Mouse (Mus musculus) adrenal gland, postnatal 14 days (tissue): Measurements from ENCODE around the gene Mfap1b. TPM values are rescaled to one million over a fixed set of nuclear protein-coding genes. Genes with fewer than 3 reads are reported as not detected.

Experiments used
- DNase-seq: peaks from one replicate; pipeline ENCODE4 v3.0.0; 2021; ENCODE audit warnings: mixed read lengths
- microRNA-seq, 2 experiments: library from miRNA; unstranded; fragments of <30 nt; microRNA quantifications; one replicate each; pipeline ENCODE4 v1.2.0; 2021
- total RNA-seq: library from RNA; stranded (reverse); gene quantifications from 2 replicates; pipeline ENCODE4 v1.2.3, GENCODE M21; 2021

The Mfap1b gene
- total RNA-seq, 1 experiment from 2014 or later, result 32.1 TPM

DNA sequence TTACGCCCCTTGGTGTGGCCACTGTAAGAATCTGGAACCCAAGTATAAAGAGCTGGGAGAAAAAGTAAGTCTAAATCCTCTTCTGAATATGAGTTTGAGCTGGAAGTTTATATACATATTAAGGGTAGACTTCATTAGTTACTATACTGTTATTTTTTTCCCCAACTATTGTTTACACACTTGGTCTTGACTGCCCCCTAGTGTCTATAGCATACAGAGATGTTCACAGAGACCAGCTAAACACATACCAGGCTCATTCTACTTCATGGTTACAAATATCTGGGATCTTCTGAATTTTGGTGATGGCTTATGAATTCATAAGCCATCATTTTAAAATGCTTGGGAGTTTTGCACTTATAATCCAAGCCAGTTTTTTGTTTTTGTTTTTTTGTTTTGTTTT lies 39.0 kb downstream of the Mfap1b start:
- DNase-seq, result no peak

GRCm38 (mm10) chr2:121425890-121426289 lies 48.0 kb downstream of the Mfap1b start:
- no peak for DNase-seq

DNA sequence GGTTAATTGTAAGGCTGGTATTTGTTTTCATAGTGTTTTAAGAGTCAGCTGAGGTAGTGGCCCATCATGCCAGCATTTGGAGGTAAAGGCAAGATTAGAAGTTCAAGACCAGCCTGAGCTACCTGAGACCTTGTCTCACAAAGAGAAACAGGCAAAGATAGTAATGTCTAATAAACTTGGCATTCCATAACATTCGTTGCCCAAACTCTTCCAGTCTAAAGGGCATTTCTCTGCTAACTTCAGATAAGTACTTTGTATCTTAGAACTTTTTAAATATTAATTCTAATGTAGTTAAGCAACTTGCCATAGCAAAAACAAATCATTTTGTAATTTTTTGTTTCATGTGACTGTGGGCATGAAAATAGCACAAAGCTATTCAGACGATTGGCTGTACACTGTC lies 50.7 kb downstream of the Mfap1b start:
- DNase-seq, result no peak

DNA sequence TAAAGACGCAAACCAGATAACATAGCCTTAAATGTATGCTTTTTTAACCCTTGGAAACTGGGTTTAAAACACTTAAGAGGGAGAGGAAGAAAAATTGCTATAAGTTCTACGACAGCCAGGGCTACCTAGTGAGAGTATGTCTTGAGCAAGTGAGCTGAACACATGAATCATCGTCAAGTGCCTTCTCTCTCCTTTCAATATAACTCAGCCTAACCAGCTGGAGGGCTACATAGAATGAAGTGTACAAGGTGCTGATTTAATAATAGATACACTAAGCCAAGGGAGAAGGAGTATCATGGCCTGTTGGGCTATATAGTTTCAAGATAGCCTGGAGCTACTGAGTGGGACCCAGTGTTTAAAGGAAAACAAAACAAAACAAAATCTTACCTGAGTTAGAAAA lies 55.4 kb downstream of the Mfap1b start:
- DNase-seq, result no peak

DNA sequence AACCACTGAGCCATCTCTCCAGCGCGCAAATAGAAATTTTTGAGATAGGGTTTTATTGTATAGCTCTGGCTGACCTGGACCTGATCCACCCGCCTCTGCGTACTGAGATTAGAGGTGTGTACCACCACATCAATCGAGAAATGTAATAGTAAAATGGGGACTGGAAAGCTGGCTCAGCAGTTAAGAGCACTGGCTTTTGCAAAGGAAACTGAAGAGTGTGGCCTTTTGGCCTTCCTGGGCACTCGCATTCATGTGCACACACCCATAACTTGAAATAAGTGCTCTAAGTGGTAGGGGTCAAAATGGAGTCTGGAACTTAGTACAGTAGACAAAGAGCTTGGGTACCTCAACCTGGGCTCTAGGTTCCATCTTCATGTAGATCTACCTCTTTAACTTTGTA lies 57.5 kb downstream of the Mfap1b start:
- DNase-seq, result no peak

- no peak for DNase-seq
Measured at GRCm38 (mm10) chr2:121415591-121415990, 58.3 kb downstream of the Mfap1b start.

GRCm38 (mm10) chr2:121415103-121415502 lies 58.8 kb downstream of the Mfap1b start:
- no peak for DNase-seq

GRCm38 (mm10) chr2:121414139-121414685 lies 59.7 kb downstream of the Mfap1b start:
- peak; percentile 69 for DNase-seq

- DNase-seq, result peak; percentile 98
Measured at GRCm38 (mm10) chr2:121413387-121414042, 60.4 kb downstream of the Mfap1b start, which contains the start of the genes Pdia3 and Catsper2. TSS of gene Pdia3 (plus strand) at chr2:121413775. TSS of gene Catsper2 (minus strand) at chr2:121413792.

GRCm38 (mm10) chr2:121412843-121413386 lies 61.0 kb downstream of the Mfap1b start:
- peak; percentile 64 for DNase-seq

Small RNA genes lying within 50 kb of the gene (microRNA-seq; reads per million reads assigned to microRNA genes)
- 0 reads per million in 2 experiments for gene Gm22953

Other genes with a start within 250 kb of the Mfap1b start
- gene Trp53bp1, start 202.7 kb downstream of the Mfap1b start, total RNA-seq, result 58.6 and 59.9 TPM in 2 replicates
- gene Map1a, start 184.5 kb downstream of the Mfap1b start, total RNA-seq, result 5.1 and 12.0 TPM in 2 replicates
- gene Ppip5k1, start 118.7 kb downstream of the Mfap1b start, total RNA-seq, result 51.8 and 51.9 TPM in 2 replicates
- 5.3 and 8.2 TPM in 2 replicates for gene Ckmt1, start 116.4 kb downstream of the Mfap1b start, total RNA-seq
- gene Strc, start 86.9 kb downstream of the Mfap1b start, total RNA-seq, result not detected in 2 replicates
- gene Pdia3, start 60.3 kb downstream of the Mfap1b start, total RNA-seq, result 306 and 320 TPM in 2 replicates
- 3.5 and 3.6 TPM in 2 replicates for gene Catsper2, start 60.3 kb downstream of the Mfap1b start, total RNA-seq
- gene Ell3, start 29.8 kb downstream of the Mfap1b start, total RNA-seq, result 0.26 and 0.94 TPM in 2 replicates
- 386 and 388 TPM in 2 replicates for gene Serf2, start 24.9 kb downstream of the Mfap1b start, total RNA-seq
- gene Hypk, start 20.8 kb downstream of the Mfap1b start, total RNA-seq, result 41.8 and 48.5 TPM in 2 replicates
- 0.53 TPM in 1 of 2 replicates, not detected in the other for gene Serinc4, start 17.3 kb downstream of the Mfap1b start, total RNA-seq
- 28.2 and 29.6 TPM in 2 replicates for gene Mfap1a, start 32.6 kb upstream of the Mfap1b start, total RNA-seq
- gene Wdr76, start 32.7 kb upstream of the Mfap1b start, total RNA-seq, result 7.4 and 7.6 TPM in 2 replicates